Mouse (Mus musculus) CH12.LX (cell line): ENCODE data around the gene Pithd1. TPM values are rescaled to one million over a fixed set of nuclear protein-coding genes. Genes with fewer than 3 reads are reported as not detected.

Experiments
- DNase-seq: peaks from one replicate; pipeline ENCODE4 v3.0.0-alpha.2; 2013; ENCODE audit errors: extremely low read depth
- H3K27ac ChIP-seq: 2 replicates; pipeline ENCODE4 v1.5.1; 2012; ENCODE audit warnings: low read depth, mild to moderate bottlenecking, control low read depth, moderate library complexity; ENCODE audit not compliant: insufficient read depth
- H3K27me3 ChIP-seq: replicated peaks from 2 replicates; pipeline ENCODE3; 2012; ENCODE audit warnings: inconsistent platforms
- H3K36me3 ChIP-seq, 2 experiments: replicated peaks in 1 of 2; 2 replicates each; pipeline versions ENCODE3 to v1.6.1; 2012; ENCODE audit warnings: inconsistent platforms in 1 of 2, low read length in 1 of 2, mild to moderate bottlenecking in 1 of 2, mixed read lengths in 1 of 2, moderate library complexity in 1 of 2; ENCODE audit not compliant: control insufficient read depth in 1 of 2, insufficient read depth in 1 of 2
- H3K4me1 ChIP-seq, 2 experiments: 2 replicates each; pipeline ENCODE4 v1.6.1; 2012; ENCODE audit warnings: inconsistent platforms in 1 of 2, moderate library complexity in 1 of 2; ENCODE audit not compliant: insufficient read depth in 2 of 2, control insufficient read depth in 1 of 2
- H3K4me2 ChIP-seq: 2 replicates; pipeline ENCODE4 v1.6.1; 2012; ENCODE audit warnings: low read depth, mild to moderate bottlenecking, control low read depth; ENCODE audit not compliant: poor library complexity, insufficient read depth, severe bottlenecking
- H3K4me3 ChIP-seq, 3 experiments: fragments of 150-350 bp in 1 of 3; sonication (generic) in 1 of 3; replicated peaks in 1 of 3; 2 replicates each; pipeline versions ENCODE3 to v1.5.1; 2011 to 2012; ENCODE audit warnings: low read depth in 2 of 3, low read length in 2 of 3, mild to moderate bottlenecking in 2 of 3, moderate library complexity in 2 of 3, control low read depth in 1 of 3, improper control_type of control experiment in 1 of 3, inconsistent platforms in 1 of 3, mixed read lengths in 1 of 3; ENCODE audit not compliant: poor library complexity in 1 of 3
- H3K79me2 ChIP-seq: replicated peaks from 2 replicates; pipeline ENCODE4 v1.6.1; 2012; ENCODE audit warnings: mild to moderate bottlenecking, moderate library complexity; ENCODE audit not compliant: control insufficient read depth, poor library complexity, insufficient read depth, severe bottlenecking; ENCODE audit errors: extremely low read depth
- H3K9ac ChIP-seq: 2 replicates; pipeline ENCODE4 v1.6.1; 2012; ENCODE audit warnings: low read depth, mild to moderate bottlenecking, control low read depth, moderate library complexity; ENCODE audit not compliant: insufficient read depth
- H3K9me3 ChIP-seq: replicated peaks from 2 replicates; pipeline ENCODE3; 2012; ENCODE audit warnings: low read length, inconsistent platforms, mixed read lengths
- CHD1 ChIP-seq: IDR thresholded peaks from 2 replicates; pipeline ENCODE4 v1.6.1; 2012; ENCODE audit warnings: low read depth, low read length, improper control_type of control experiment, inconsistent platforms
- CHD2 ChIP-seq: IDR thresholded peaks from 2 replicates; pipeline ENCODE4 v1.6.1; 2011; ENCODE audit warnings: low read length, improper control_type of control experiment
- ELF1 ChIP-seq: IDR thresholded peaks from 2 replicates; pipeline ENCODE4 v1.6.1; 2014; ENCODE audit warnings: low read depth, mild to moderate bottlenecking, inconsistent platforms, low read length, improper control_type of control experiment
- GABPA ChIP-seq: IDR thresholded peaks from 2 replicates; pipeline ENCODE4 v1.6.1; 2012; ENCODE audit warnings: low read depth, low read length, improper control_type of control experiment, inconsistent platforms; ENCODE audit not compliant: insufficient replicate concordance
- HCFC1 ChIP-seq: IDR thresholded peaks from 2 replicates; pipeline ENCODE4 v1.6.1; 2012; ENCODE audit warnings: low read depth, mild to moderate bottlenecking, inconsistent platforms, low read length, improper control_type of control experiment
- IRF4 ChIP-seq: IDR thresholded peaks from 2 replicates; pipeline ENCODE4 v1.6.1; 2014; ENCODE audit warnings: low read depth, mild to moderate bottlenecking, inconsistent platforms, low read length, improper control_type of control experiment
- JUND ChIP-seq: conservative IDR thresholded peaks from 2 replicates; pipeline ENCODE4 v1.6.1; 2011; ENCODE audit warnings: low read depth, low read length, improper control_type of control experiment
- MAX ChIP-seq: IDR thresholded peaks from 2 replicates; pipeline ENCODE4 v1.6.1; 2011; ENCODE audit warnings: low read length, improper control_type of control experiment
- NELFE ChIP-seq: IDR thresholded peaks from 2 replicates; pipeline ENCODE4 v1.6.1; 2011; ENCODE audit warnings: low read depth, low read length, improper control_type of control experiment
- NRF1 ChIP-seq: IDR thresholded peaks from 2 replicates; pipeline ENCODE4 v1.6.1; 2014; ENCODE audit warnings: low read depth, mild to moderate bottlenecking, inconsistent platforms, low read length, improper control_type of control experiment, moderate library complexity
- POLR2AphosphoS2 ChIP-seq: IDR thresholded peaks from 2 replicates; pipeline ENCODE4 v1.6.1; 2011; ENCODE audit warnings: low read depth, low read length, improper control_type of control experiment
- RAD21 ChIP-seq: IDR thresholded peaks from 2 replicates; pipeline ENCODE4 v1.6.1; 2011; ENCODE audit warnings: low read depth, mild to moderate bottlenecking, low read length, improper control_type of control experiment, moderate library complexity
- SIN3A ChIP-seq: IDR thresholded peaks from 2 replicates; pipeline ENCODE4 v1.6.1; 2012; ENCODE audit warnings: low read length, improper control_type of control experiment, inconsistent platforms
- SMC3 ChIP-seq: IDR thresholded peaks from 2 replicates; pipeline ENCODE4 v1.6.1; 2011; ENCODE audit warnings: low read depth, low read length, improper control_type of control experiment
- TBP ChIP-seq: conservative IDR thresholded peaks from 2 replicates; pipeline ENCODE4 v1.6.1; 2011; ENCODE audit warnings: low read depth, low read length, improper control_type of control experiment
- TCF12 ChIP-seq: IDR thresholded peaks from 2 replicates; pipeline ENCODE4 v1.6.1; 2014; ENCODE audit warnings: low read depth, mild to moderate bottlenecking, inconsistent platforms, low read length, improper control_type of control experiment
- USF1 ChIP-seq: IDR thresholded peaks from 2 replicates; pipeline ENCODE4 v1.6.1; 2014; ENCODE audit warnings: low read depth, mild to moderate bottlenecking, inconsistent platforms, low read length, improper control_type of control experiment
- USF2 ChIP-seq: conservative IDR thresholded peaks from 2 replicates; pipeline ENCODE4 v1.6.1; 2011; ENCODE audit warnings: low read depth, low read length, improper control_type of control experiment
- dilution Hi-C: fragments of 300-500 bp; cut with MboI; formaldehyde crosslinking; loops from 2 replicates; pipeline ENCODE4 v1.14.3; 2020; ENCODE audit warnings: low sequenced_read_pairs; ENCODE audit not compliant: extremely low pct_unique_long_range_greater_than_20kb, extremely low pct_ligation_motif_present
- in situ Hi-C: fragments of 300-500 bp; cut with MboI; formaldehyde crosslinking; loops from 3 replicates; pipeline ENCODE4 v1.14.3; 2019; ENCODE audit warnings: low sequenced_read_pairs, low pct_ligation_motif_present, low pct_unique_long_range_greater_than_20kb, mixed read lengths
- polyA plus RNA-seq: library from polyadenylated mRNA; unstranded; fragments of >175 nt; gene quantifications from 2 replicates; pipeline ENCODE4 v1.2.1, GENCODE M21; 2012; ENCODE audit warnings: low read depth; ENCODE audit not compliant: insufficient read length
- total RNA-seq, 2 experiments: library from RNA; depleted of rRNA; stranded (reverse); fragments of 300-350 nt in 1 of 2; fragments of >200 nt in 1 of 2; gene quantifications; 2 replicates each; pipeline ENCODE4 v1.2.3; 2012 to 2014

The Pithd1 gene
- total and polyA plus RNA-seq, 3 experiments, result 53.2 to 87.5 (median 53.2) TPM

DNA sequence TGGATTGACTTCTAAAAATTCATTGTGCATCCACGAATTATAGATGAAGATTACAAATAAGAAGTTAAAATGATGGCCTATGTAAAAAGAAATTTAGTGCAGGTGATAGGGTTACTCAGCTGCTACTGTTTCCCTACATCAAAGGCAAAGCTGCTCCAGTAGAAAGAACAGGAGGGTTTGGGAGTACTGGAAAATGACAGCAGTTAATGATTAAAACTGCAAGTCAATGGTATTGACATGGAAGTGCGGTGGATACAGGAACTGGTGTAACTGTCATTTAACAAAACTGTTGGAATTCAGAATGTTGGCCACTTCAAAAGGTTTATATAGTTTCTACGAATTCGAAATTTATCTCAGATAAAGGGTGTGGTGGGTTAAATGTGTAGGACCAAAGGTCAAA is 8.1 kb upstream of the Pithd1 start:
- Histone ChIP-seq H3K27me3 (no peaks in the 10 kb centered on the region), H3K9me3 (peaks cover 15% of the 10 kb centered on the region), H3K4me2 (no peak overlapping the region), H3K36me3 (no peaks in the 10 kb centered on the region), H3K79me2 (no peaks in the 10 kb centered on the region), H3K9ac (no peak overlapping the region), H3K4me1 (no peaks in the 10 kb centered on the region), H3K4me3 (no peak overlapping the region), H3K27ac (no peak overlapping the region)
- DNase-seq, result no peak
- TF ChIP-seq USF2 (no peak), CHD1 (no peak), POLR2AphosphoS2 (no peak), RAD21 (no peak), GABPA (no peak), HCFC1 (no peak), NELFE (no peak)
- dilution Hi-C loops, result no loop called here
- in situ Hi-C loops, result no loop called here

DNA sequence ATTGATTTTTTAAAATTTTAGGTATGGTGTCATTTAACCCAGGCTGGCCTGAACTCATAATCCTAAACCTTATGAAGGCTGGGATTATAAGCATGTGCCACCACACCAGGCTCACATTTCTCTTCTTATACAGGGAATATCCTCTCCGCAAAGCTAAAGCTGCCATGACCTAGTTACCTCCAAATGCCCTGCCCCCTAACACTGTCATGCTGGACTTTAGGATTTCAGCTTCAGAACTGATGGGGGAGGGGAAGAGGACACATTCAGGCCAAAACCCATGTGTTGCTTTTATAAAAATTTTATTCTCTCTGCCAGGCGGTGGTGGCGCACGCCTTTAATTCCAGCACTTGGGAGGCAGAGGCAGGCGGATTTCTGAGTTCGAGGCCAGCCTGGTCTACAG is 6.9 kb upstream of the Pithd1 start:
- in situ Hi-C loops, result no loop called here
- Histone ChIP-seq H3K9ac (no peak overlapping the region), H3K79me2 (no peaks in the 10 kb centered on the region), H3K4me2 (no peak overlapping the region), H3K9me3 (peaks cover 15% of the 10 kb centered on the region), H3K36me3 (no peaks in the 10 kb centered on the region), H3K4me1 (no peaks in the 10 kb centered on the region), H3K27ac (no peak overlapping the region), H3K27me3 (no peaks in the 10 kb centered on the region), H3K4me3 (no peak overlapping the region)
- dilution Hi-C loops, result no loop called here
- no peak for TF ChIP-seq SIN3A
- no peak for TF ChIP-seq POLR2AphosphoS2
- TF ChIP-seq JUND, result no peak
- TF ChIP-seq TBP, result no peak
- TF ChIP-seq RAD21, result no peak
- TF ChIP-seq ELF1, result no peak
- no peak for TF ChIP-seq CHD2
- no peak for TF ChIP-seq NRF1
- TF ChIP-seq SMC3, result no peak
- TF ChIP-seq USF1, result no peak
- no peak for TF ChIP-seq IRF4
- no peak for TF ChIP-seq TCF12
- no peak for TF ChIP-seq MAX
- TF ChIP-seq USF2, result no peak
- DNase-seq, result no peak
